Mouse (Mus musculus): ENCODE data around the gene Gdf1.

DNA sequence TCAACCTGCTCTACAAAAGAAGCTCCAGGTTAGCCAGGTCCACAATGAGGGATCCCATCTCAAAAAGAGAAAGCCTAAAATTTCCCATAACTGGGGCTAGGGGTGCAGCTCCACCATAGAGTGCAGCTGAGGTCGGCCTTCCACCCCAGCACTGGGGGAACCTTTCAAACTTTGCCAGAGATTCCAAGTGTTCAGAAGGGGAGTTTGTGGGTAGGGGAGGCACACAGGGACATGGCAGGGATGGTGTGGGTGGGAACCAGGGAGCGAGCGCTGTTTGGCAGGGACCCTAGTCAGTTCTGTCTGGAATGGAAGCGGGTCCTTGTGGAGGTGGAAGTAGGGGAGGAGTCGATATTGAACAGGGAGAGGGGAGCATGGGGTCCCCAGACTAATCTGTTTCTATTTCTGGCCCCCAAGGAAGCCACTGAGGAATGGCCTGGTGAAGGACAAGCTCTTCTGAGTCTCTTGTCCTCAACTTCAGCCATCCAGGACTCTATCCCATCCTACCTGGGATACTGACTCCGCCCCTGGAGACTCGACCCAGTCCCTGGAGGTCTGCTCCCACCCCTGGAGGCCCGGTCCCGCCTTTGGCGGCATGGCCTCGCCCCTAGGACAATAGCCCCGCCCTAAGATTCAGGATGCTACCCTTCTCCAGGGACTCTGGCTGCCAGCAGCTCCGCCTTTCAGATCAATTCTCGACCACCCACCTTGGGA lies at the start of gene Gdf1:
- TF ChIP-seq CTCF (conservative IDR thresholded peaks at IDR 0.05; ENCODE audit: low read length), result no peak
- no peak for TF ChIP-seq POU5F1 (IDR thresholded peaks at IDR 0.05; ENCODE audit: borderline replicate concordance, low read length)
